Mouse (Mus musculus): ENCODE results near the gene Ifna12.
"Not testable (repeated sequence)": the region's sequence is repeated elsewhere in the genome, so short reads cannot be mapped to it uniquely, and the experiment has no call there.

Ifna12 gene

GRCm38 (mm10) chr4:88603276-88603675, at the start of gene Ifna12:
Ifna12 (minus strand) TSS chr4:88603376.
- DNase-seq (ENCODE audit: low spot score): no peak

DNA sequence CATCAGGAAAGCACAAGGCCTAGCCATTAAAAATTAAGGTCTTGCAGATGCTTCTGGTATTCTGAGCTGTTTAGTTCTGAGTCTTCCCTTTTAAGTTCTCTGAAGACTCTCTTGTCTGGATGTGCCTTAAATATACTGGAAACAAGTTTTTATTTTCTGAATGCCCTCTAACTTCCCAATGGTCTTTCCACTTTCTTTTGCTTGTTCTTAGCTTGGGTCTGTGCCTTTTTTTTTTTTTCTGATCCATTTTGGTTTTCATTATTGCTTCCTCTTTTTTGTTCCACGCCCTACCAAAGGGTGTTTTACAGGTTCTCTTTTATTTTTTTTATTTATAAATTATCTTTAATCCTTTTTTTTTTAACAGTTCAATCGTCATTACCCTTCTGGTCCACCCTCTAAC, 41.2 kb upstream of the Ifna12 start, which contains the start of gene Ifna13:
Ifna13 (minus strand) TSS at position 101 of the 400 bp plus-strand sequence.
- no peak for DNase-seq (ENCODE audit: low spot score)

DNA sequence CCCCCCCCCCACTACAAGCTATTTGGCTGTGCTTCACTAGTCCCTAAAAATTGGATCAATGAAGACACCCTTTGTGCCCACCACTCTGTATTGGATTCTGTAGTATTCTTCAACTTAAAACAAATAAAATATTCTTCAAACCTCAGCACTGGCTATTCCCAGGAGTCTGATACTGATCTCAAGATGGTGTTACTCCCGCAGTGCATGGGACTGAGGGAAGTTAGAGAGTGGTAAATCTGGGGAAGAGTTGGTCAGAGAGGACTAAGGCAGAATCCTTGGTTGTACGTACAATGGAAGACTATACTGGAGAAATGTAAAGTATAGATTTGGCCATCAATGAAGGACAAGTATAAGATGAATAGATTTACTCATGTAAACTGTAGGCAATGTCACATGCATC, 39.4 kb upstream of the Ifna12 start:
- DNase-seq (ENCODE audit: low spot score): peak; percentile 50

DNA sequence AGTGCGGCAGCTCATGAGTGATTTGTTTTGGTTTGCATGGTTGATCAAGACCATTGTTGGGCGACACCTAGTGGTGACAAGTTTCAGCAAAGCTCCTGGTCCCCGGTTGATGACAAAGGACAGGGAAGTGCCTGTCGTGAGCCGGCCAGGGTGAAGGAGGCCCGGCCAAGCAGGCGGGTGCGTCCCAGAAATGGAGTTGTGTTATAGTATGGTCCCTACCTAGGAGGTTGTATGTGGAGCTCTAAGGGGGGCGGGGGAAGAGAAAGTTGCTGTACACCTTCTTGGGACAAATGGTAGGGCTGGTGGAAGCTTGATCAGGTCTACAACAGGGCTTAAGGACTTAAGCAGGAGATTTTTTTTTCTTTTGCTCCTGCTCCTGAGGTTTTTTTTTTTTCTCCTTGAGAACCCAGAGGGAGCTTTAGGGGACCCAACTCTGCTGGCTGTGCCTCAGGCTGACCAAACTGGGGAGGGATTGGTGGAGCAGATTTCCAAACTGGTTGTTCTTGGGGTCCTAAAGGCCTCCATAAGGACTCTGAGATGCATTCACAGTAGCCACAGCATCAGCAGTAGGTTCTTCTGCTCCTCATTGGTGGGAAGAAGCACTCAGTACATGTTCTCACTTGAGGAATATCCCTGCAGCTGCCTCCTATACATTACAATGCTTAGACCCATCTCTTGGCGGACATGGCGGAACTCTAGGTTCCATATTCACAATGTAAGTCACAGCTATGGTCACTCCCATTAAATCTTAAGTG, 38.1 kb upstream of the Ifna12 start:
- DNase-seq (ENCODE audit: low spot score): peak; percentile 84

DNA sequence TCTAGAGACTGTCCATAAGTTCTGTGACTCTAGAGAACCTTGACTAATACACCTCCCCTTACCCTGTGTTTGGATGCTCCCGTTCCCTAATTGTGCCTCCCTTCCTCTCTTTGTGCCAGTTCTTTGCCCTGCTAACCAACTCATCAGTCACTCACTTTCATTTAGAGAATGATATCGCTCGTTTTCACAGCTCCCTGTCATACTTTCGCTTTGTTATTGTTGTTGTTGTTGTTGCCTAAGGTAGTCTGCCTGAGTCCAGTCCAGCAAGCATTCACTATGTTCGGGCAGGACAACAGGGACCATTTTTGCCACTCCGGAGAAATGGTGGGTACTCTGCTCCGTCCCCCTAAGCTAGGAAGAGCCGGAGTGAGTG, 37.5 kb upstream of the Ifna12 start:
- no peak for DNase-seq (ENCODE audit: low spot score)

DNA sequence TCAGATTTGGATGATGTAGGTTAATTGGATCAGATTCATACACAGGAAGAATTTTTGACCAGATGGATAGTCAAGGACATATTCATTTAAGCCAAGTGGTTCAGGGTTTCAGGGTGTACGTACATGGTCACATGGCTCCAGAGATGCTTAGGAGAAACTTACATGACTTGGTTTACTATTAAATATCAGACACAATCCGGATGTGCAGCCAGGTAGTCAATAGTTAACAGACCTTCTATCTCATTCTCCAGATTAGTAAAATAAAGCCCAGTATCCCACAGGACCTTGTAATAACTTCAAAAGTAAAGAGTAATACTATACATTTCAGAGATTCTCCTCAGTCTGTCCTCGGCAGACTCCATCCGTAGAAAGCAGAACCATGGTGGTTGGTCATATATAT, 31.1 kb upstream of the Ifna12 start, which contains the start of gene C87499:
C87499 (minus strand) TSS at position 101 of the 400 bp plus-strand sequence.
- DNase-seq (ENCODE audit: low spot score): no peak

DNA sequence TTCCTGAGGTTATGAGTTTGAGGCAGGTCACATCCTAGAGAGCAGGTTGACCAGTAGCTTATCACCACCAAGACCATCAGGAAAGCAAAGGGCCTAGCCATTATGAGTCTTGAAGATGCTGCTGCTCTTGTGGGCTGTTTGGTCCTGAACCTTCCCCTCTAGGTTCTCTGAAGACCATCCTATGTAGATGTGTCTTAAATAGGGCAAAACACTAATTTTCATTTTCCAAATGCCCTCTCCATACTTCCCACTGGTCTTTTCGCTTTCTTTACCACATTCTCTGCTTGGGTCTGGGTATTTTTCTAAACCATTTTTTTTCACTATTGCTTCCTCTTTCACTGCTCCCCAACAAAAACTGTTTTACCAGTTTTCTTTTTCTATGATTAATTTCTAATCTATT, 10.9 kb downstream of the Ifna12 start, which contains the start of gene Ifna9:
Ifna9 (minus strand) TSS at position 101 of the 400 bp plus-strand sequence.
- no peak for DNase-seq (ENCODE audit: low spot score)

- DNase-seq (ENCODE audit: low spot score): no peak
Observed at GRCm38 (mm10) chr4:88571698-88572097, 31.5 kb downstream of the Ifna12 start, which contains the start of gene Ifna14. Ifna14 (minus strand) TSS chr4:88571798.

GRCm38 (mm10) chr4:88561791-88562190, 41.4 kb downstream of the Ifna12 start:
- no peak for DNase-seq (ENCODE audit: low spot score)

- DNase-seq (ENCODE audit: low spot score): not testable (repeated sequence)
Observed at GRCm38 (mm10) chr4:88558145-88558544, 45.0 kb downstream of the Ifna12 start, which contains the start of gene Ifna15. Ifna15 (minus strand) TSS chr4:88558245.
